Mouse (Mus musculus): Measurements from ENCODE around the gene Tpra1.

DNA sequence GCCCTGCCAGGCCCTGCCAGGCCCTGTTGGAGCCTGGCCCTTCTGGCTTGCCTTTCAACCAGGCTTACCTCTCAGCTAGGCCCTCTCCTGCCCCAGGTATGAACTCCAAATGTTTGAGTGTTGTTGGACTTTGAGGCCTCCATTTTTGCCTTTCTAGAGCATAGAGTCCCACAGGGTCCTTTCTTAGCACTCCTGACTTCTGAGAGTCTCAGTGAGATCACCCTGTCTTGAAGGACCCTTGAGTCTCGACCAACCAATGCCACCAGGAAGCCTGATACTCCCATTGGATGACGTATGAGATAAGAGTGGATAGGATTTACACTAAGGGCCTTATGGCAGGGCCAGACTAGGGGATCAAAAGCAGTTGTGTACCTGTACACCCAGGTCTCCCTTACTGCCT, 29.4 kb downstream of the Tpra1 start:
- TF ChIP-seq EP300 (IDR thresholded peaks at IDR 0.05; ENCODE audit: low read depth) = no peak
- TF ChIP-seq CTCF (IDR thresholded peaks at IDR 0.05; ENCODE audit: low read depth) = no peak
